Mouse (Mus musculus) heart, embryonic 14.5 days (tissue): ENCODE measurements at regions not wholly inside any gene's neighbourhood (a gene's known extent, or its start where the extent isn't known, plus 50 kb on each side); places are given as distances from the start of the nearest gene placed in this dataset.

ENCODE experiments used
- ATAC-seq: fragments of 200-750 bp; cut with Nextera tagmentation; 2 replicates; pipeline ENCODE4 v1.8.0; 2017; ENCODE audit warnings: low read depth, moderate TSS enrichment; ENCODE audit not compliant: insufficient number of reproducible peaks, insufficient read depth, low FRiP score
- H3K27ac ChIP-seq, 2 experiments: fragments of 200-500 bp in 1 of 2; fragments of 300-500 bp in 1 of 2; sonication (generic) in 1 of 2; replicated peaks in 1 of 2; 2 replicates each; pipeline ENCODE4 v1.5.1; 2012 to 2014; ENCODE audit warnings: low read depth in 2 of 2, low read length in 2 of 2, control low read depth in 1 of 2, mild to moderate bottlenecking in 1 of 2, mixed read lengths in 1 of 2; ENCODE audit not compliant: control insufficient read depth in 1 of 2, insufficient read depth in 1 of 2
- H3K27me3 ChIP-seq: fragments of 300-500 bp; sonication (generic); 2 replicates; pipeline ENCODE4 v1.6.1; 2014; ENCODE audit warnings: mild to moderate bottlenecking, low read length, control low read depth; ENCODE audit not compliant: control insufficient read depth, insufficient read depth
- H3K36me3 ChIP-seq: fragments of 300-500 bp; sonication (generic); 2 replicates; pipeline ENCODE4 v1.6.1; 2014; ENCODE audit warnings: mild to moderate bottlenecking, control low read depth, low read length, mixed read lengths; ENCODE audit not compliant: control insufficient read depth, insufficient read depth
- H3K4me1 ChIP-seq, 2 experiments: fragments of 200-500 bp in 1 of 2; fragments of 300-500 bp in 1 of 2; sonication (generic) in 1 of 2; 2 replicates each; pipeline ENCODE4 v1.6.1; 2012 to 2014; ENCODE audit warnings: low read length in 2 of 2, control low read depth in 1 of 2, mixed read lengths in 1 of 2; ENCODE audit not compliant: control insufficient read depth in 2 of 2, insufficient read depth in 2 of 2
- H3K4me2 ChIP-seq: fragments of 300-500 bp; sonication (generic); 2 replicates; pipeline ENCODE4 v1.6.1; 2014; ENCODE audit warnings: mild to moderate bottlenecking, low read length
- H3K4me3 ChIP-seq, 2 experiments: fragments of 200-500 bp in 1 of 2; fragments of 300-500 bp in 1 of 2; sonication (generic) in 1 of 2; 2 replicates each; pipeline ENCODE4 v1.5.1; 2012 to 2014; ENCODE audit warnings: low read length in 2 of 2, mild to moderate bottlenecking in 2 of 2, control low read depth in 1 of 2, low read depth in 1 of 2, moderate library complexity in 1 of 2; ENCODE audit not compliant: control insufficient read depth in 1 of 2, insufficient read depth in 1 of 2
- H3K9ac ChIP-seq: fragments of 300-500 bp; sonication (generic); 2 replicates; pipeline ENCODE4 v1.6.1; 2014; ENCODE audit warnings: mild to moderate bottlenecking, low read length
- H3K9me3 ChIP-seq: fragments of 300-500 bp; sonication (generic); 2 replicates; pipeline ENCODE4 v1.6.1; 2016; ENCODE audit warnings: low read length, control low read depth; ENCODE audit not compliant: control insufficient read depth
- WGBS: fragments of 180-500 bp; shearing (Covaris S2); extraction: QIAGEN DNeasy Blood & Tissue Kit; methylation state at CpG from one replicate; pipeline ENCODE4 v1.1.7; 2014; 5-methylcytosine and 5-hydroxymethylcytosine counted together

GRCm38 (mm10) chr10:111624021-111624420 is 117.9 kb downstream of the Phlda1 start:
- 62% methylated on average over 2 of the region's 2 CpGs for WGBS
- no peak overlapping the region for H3K9ac ChIP-seq
- no peaks in the 10 kb centered on the region for H3K36me3 ChIP-seq
- H3K4me1 ChIP-seq: 0 out of 4 replicates have a peak, but pooled peaks cover 0 to 4% of the 10 kb centered on the region in 2 experiments
- no peaks in the 10 kb centered on the region for H3K27me3 ChIP-seq
- no peak overlapping the region for H3K4me3 ChIP-seq
- no peak for ATAC-seq
- no peak overlapping the region for H3K27ac ChIP-seq
- no peaks in the 10 kb centered on the region for H3K9me3 ChIP-seq
- H3K4me2 ChIP-seq: no peak overlapping the region

- H3K4me3 ChIP-seq: no peak overlapping the region
- H3K9me3 ChIP-seq: no peaks in the 10 kb centered on the region
- H3K36me3 ChIP-seq: no peaks in the 10 kb centered on the region
- H3K4me2 ChIP-seq: no peak overlapping the region
- H3K27me3 ChIP-seq: no peaks in the 10 kb centered on the region
- 53% methylated on average over 7 of the region's 7 CpGs for WGBS
- ATAC-seq: no peak
- H3K9ac ChIP-seq: no peak overlapping the region
- 0 out of 4 replicates have a peak, but pooled peaks cover 0 to 4% of the 10 kb centered on the region in 2 experiments for H3K4me1 ChIP-seq
- no peak overlapping the region for H3K27ac ChIP-seq
These were observed 118.5 kb downstream of the Phlda1 start for GRCm38 (mm10) chr10:111624624-111625023.

GRCm38 (mm10) chr10:111625573-111625972 is 119.5 kb downstream of the Phlda1 start:
- Histone ChIP-seq H3K27me3 (no peaks in the 10 kb centered on the region), H3K27ac (no peak overlapping the region), H3K9ac (no peak overlapping the region), H3K4me2 (no peak overlapping the region), H3K4me1 (0 out of 4 replicates have a peak, but pooled peaks cover 0 to 4% of the 10 kb centered on the region in 2 experiments), H3K4me3 (no peak overlapping the region), H3K36me3 (no peaks in the 10 kb centered on the region), H3K9me3 (no peaks in the 10 kb centered on the region)
- 92% methylated on average over 11 of the region's 11 CpGs for WGBS
- no peak for ATAC-seq

- H3K9me3 ChIP-seq: no peaks in the 10 kb centered on the region
- ATAC-seq: no peak
- WGBS: 87% methylated on average over 6 of the region's 6 CpGs
- H3K4me1 ChIP-seq: 0 out of 4 replicates have a peak, but pooled peaks cover 0 to 4% of the 10 kb centered on the region in 2 experiments
- H3K4me3 ChIP-seq: no peak overlapping the region
- H3K4me2 ChIP-seq: no peak overlapping the region
- no peak overlapping the region for H3K9ac ChIP-seq
- no peaks in the 10 kb centered on the region for H3K27me3 ChIP-seq
- no peak overlapping the region for H3K27ac ChIP-seq
- H3K36me3 ChIP-seq: no peaks in the 10 kb centered on the region
These were observed 119.9 kb downstream of the Phlda1 start for GRCm38 (mm10) chr10:111626009-111626408.

DNA sequence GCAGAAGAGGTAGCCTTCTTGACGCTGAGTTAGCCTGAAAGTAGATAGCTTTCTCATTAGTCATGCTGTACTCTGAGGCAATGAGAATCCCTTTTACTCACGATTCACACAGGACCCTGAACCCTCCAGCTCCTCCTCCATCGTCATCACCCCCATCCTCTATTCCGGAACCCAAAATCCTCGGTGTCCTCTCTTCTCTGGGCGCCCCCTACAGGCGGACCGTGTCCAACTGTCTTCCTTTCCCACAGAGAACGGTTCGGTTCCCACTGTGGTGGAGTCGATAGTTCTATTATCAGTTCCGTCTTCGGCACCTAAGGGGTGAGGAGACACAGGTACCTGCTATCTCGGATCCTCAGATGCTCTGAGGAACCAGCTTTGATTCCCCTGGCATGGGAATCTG is 130.2 kb downstream of the Phlda1 start:
- H3K9me3 ChIP-seq: no peaks in the 10 kb centered on the region
- WGBS: 51% methylated on average over 14 of the region's 14 CpGs
- H3K27me3 ChIP-seq: no peaks in the 10 kb centered on the region
- ATAC-seq: no peak
- H3K4me2 ChIP-seq: no peak overlapping the region
- no peaks in the 10 kb centered on the region for H3K4me1 ChIP-seq
- no peak overlapping the region for H3K27ac ChIP-seq
- H3K9ac ChIP-seq: no peak overlapping the region
- H3K4me3 ChIP-seq: no peak overlapping the region
- H3K36me3 ChIP-seq: no peaks in the 10 kb centered on the region

DNA sequence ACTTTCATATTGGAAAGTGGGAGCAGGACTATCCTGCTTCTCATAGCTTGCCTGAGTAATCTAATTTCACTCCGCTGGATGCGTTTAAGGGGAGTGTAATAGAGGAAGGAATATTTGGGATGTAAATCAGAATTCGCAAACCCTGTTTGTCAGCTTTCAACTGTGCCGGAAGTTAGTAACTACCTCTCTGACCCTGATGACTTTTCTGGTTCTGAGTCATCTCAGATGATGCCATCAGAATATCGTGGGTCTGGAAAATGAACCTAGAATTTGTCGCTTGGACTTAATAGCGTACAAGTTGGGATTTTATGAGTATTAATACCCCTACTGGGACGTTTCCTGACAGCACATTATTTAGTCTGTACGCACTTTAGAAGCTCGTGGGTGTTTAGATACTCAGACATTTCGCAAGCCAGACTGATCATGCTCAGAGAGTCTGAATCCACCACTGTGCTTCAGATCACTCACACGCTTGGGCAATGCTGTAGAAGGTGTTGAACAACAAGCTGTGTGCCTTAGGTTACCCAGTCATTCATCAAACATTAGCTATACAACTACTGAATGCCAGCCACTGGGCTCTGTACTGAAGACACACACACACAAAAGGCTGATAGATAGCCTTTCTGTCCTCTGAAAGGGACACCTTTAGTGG is 131.1 kb downstream of the Phlda1 start:
- H3K36me3 ChIP-seq: no peaks in the 10 kb centered on the region
- no peaks in the 10 kb centered on the region for H3K27me3 ChIP-seq
- ATAC-seq: no peak
- no peak overlapping the region for H3K27ac ChIP-seq
- H3K9me3 ChIP-seq: no peaks in the 10 kb centered on the region
- H3K4me2 ChIP-seq: no peak overlapping the region
- no peaks in the 10 kb centered on the region for H3K4me1 ChIP-seq
- 91% methylated on average over 12 of the region's 12 CpGs for WGBS
- H3K9ac ChIP-seq: no peak overlapping the region
- no peak overlapping the region for H3K4me3 ChIP-seq

- Histone ChIP-seq H3K36me3 (no peaks in the 10 kb centered on the region), H3K4me2 (no peak overlapping the region), H3K9ac (no peak overlapping the region), H3K9me3 (no peaks in the 10 kb centered on the region), H3K27me3 (no peaks in the 10 kb centered on the region), H3K27ac (no peak overlapping the region), H3K4me1 (no peaks in the 10 kb centered on the region), H3K4me3 (no peak overlapping the region)
- no peak for ATAC-seq
- 93% methylated on average over 7 of the region's 7 CpGs for WGBS
These were observed 133.8 kb downstream of the Phlda1 start for GRCm38 (mm10) chr10:111639866-111640265.

- Histone ChIP-seq H3K27me3 (no peaks in the 10 kb centered on the region), H3K9ac (no peak overlapping the region), H3K36me3 (no peaks in the 10 kb centered on the region), H3K4me3 (no peak overlapping the region), H3K4me1 (no peaks in the 10 kb centered on the region), H3K4me2 (no peak overlapping the region), H3K27ac (no peak overlapping the region), H3K9me3 (no peaks in the 10 kb centered on the region)
- no peak for ATAC-seq
- 77% methylated on average over 2 of the region's 2 CpGs for WGBS
These were observed 136.6 kb downstream of the Phlda1 start for GRCm38 (mm10) chr10:111642683-111643082.
